Mouse (Mus musculus) embryo, embryonic 10 days (tissue): ENCODE measurements around the gene Ppp1r2.

Experiments
- DNase-seq: peaks from one replicate; pipeline ENCODE4 v3.0.0-alpha.2; 2015; ENCODE audit warnings: low spot score

Gene Ppp1r2

DNA sequence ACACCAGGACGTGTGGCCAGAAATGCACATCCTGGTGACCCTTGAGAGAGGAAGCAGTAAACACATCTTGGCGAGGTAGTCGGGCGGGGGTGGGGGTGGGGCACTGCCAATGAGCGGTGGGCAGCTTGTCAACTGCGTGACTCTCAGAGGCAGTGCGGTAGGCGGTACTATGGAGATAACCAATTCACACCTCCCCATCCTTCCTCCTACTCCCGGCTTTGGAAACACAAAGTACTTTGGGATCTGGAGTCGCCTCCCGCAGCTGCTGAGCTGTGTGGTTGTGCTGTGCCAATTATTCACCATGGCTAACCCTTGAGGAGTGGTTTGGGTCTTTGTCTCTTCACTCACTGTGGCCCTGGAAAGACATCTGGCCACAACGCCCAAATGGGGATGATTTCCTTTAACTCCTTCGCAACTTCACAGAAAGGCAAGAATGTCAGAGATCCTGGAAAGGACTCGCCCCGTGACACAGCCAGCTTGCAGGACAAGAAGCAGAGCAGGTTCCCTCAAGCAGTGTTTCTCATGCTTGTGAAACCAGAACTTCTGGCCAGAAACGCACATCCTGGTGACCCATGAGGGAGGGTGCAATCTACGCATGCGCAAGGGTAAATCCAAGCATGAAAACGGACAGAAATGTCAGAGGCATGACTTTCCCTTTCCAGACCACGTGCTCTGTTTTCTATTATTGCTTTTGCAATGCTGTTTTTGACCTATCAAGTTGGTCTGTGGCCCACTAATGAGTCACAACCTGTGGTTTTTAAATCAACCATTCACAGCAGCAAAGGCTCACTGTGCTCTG, 41.3 kb downstream of the Ppp1r2 start:
- peak; percentile 24 for DNase-seq

DNA sequence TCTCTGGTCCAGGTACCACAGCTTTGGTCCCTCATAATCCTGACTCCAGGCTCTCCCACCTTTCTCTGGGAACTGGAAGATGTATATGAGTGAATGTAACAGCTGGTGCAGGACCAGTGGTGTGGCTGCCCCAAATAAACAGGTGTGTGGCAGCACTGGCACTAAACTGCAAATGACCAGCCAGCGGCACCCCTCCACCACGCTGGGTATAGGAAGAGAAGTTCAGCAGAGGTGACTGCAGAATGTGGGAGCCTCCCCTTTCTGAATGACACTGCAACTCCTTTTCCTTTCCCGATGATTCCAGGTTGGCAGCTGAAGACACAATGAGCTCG, 41.9 kb downstream of the Ppp1r2 start:
- DNase-seq = no peak

DNA sequence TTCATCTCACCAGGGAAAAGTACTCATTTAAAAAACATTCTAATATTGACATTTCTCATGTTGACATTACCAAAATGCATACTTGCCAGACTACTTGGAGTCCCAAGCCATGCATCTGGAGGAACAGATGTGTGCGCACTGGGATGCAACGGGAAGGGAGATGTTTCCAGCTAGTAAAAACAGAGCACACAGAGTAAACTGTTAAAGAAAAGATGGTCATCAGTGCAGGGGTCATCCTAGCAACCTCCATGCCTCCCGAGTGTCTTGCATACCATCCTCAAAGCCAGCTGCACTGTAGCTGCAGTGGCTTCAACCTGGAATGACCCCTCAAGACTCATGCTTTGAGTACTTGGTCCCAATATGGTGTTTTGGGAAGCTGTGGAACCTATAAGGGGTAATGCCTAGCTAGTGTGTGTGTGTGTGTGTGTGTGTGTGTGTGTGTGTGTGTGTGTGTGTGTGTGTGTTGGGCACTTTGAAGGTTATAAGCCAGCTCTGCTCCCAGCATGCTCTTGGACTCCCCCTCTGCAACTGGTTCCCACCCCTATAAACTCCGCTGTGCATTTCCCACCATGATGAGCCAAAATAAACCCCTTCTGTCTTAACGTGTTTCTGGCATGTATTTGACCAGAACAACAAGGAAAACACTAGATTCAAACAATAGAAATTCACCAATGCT, 42.4 kb downstream of the Ppp1r2 start:
- DNase-seq = no peak

DNA sequence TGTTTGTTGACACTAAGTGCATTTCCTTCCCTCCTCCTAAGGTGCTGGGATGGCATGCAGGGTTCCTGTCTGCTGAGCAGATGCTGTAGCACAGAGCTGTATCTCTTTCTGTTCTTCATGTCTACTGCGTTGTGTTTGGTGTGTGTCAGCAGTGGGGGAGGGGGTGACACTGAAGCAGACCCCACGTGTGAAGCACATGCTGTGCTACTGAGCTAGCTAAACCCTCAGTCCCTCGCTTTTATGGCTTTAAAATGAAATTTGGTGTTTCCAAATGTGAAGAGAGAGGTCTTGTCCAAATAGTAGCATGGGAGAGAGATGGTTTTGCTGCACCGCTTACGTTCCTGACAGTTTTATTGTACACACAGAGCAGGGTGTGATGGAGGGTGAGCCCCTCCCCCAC, 43.5 kb downstream of the Ppp1r2 start:
- DNase-seq = no peak

- DNase-seq = no peak
These were observed 47.3 kb downstream of the Ppp1r2 start for GRCm38 (mm10) chr16:31227746-31228145.

DNA sequence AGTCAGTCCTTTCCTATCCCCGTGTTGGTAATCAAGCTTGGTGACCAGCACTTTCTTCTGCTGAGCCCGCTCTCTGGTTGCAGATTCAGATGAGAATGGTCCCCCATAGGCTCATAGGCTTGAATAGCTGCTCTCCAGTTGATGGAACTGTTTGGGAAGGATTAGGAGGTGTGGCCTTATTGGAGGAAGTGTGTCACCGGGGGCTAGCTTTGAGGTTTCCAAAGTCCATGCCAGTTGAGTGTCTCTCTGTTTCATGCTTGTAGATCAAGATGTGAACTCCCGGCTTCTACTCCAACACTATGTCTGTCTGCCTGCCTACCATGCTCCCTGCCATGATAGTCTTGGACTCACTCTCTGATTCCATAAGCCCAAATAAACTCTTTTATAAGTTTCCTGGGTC, 59.8 kb downstream of the Ppp1r2 start:
- DNase-seq = no peak

DNA sequence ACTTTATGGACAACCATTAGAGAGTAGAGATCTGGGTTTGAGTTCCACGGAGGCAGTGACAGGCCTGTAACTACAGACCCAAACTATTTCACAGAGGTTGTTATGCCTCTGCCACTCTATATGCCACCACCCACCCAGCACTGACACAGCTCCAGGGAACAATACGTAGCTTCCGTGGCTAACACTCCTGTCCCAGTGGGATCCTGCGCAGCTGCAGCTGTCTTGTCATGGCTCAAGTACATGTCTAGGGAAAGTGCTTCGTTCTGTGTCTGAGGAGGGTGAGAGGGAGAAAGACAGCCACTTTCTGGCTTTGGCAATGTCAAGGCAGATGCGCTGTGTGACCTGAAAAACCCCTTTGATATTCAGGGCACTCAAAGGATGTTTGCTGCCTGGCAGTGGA, 61.6 kb downstream of the Ppp1r2 start:
- DNase-seq = no peak

DNA sequence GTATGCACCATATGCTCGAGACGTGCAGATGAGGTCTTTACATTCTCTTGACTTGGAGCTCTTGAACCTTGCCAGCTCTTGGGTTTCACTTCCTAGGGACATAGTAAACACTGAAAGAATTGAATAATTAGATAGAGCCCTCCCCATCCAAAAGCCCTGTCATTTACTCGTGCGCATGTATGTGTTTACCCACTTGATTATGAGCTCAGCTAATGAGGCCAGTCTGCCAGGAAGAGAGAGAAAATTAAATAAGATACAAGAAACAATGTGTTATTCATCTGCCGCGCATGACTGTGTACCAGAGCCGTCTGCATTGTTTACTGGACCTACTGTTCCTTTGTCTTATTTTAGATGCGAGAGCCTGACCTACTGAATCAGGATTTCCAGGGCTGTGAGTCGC, 63.6 kb downstream of the Ppp1r2 start:
- no peak for DNase-seq

GRCm38 (mm10) chr16:31210453-31210852, 64.6 kb downstream of the Ppp1r2 start:
- no peak for DNase-seq

GRCm38 (mm10) chr16:31209911-31210310, 65.2 kb downstream of the Ppp1r2 start:
- no peak for DNase-seq

DNA sequence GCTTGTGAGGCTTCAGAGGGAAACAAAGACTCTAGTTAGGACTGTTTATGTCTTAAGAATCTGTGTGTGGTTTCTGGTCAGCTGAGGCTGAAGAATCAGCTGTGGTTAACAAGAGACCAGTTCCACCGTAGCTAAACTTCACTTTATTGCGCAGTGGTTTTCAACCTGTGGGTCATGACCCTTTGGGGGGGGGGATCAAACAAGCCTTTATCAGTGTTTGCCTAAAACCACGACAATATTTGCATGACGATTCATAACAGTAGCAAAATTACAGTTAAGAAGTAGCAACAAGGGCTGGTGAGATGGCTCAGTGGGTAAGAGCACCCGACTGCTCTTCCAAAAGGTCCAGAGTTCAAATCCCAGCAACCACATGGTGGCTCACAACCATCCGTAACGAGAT, 69.4 kb downstream of the Ppp1r2 start:
- no peak for DNase-seq

- no peak for DNase-seq
These were observed 69.9 kb downstream of the Ppp1r2 start for GRCm38 (mm10) chr16:31205187-31205586.

DNA sequence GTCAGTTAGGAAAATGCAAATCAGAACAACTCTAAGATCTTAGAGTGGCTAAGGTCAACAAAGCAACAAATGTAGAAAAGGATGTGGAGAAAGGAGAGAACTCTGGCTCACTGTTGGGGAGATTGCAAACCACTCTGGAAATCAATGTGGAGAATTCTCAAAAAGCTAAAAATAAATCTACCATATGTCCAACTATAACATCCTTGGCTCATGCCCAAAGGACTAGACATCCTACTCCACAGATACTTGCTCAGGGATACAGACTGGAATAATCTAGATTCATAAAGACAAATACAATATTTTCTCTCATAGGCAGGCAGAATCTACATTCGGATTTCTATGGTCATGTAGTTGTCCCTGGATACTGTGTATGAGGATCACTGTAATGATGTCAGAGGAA, 70.9 kb downstream of the Ppp1r2 start:
- DNase-seq = no peak

- no peak for DNase-seq
These were observed 73.4 kb downstream of the Ppp1r2 start for GRCm38 (mm10) chr16:31201704-31202103.
